Mouse (Mus musculus): ENCODE data around the gene Umps.

Gene Umps

DNA sequence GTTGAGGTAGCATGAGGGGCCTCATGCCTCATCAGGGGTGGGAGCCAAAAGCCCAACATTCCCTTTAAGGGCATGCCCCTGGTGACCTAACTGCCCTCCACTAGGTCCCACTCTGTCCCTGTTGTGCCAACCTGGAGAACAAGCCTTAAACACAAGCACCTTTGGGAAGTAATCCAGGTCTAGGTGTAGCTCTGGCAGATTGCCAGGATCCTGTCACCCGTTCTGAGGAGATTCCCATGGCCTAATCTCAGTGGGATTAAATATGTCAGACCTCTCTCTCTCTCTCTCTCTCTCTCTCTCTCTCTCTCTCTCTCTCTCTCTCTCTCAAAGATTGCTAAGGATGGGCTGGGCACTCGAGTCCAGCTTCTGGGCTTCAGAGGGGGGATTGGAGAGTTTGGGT is 35.2 kb downstream of the Umps start:
- no peak for DNase-seq (ENCODE audit: low read depth, low spot score)

DNA sequence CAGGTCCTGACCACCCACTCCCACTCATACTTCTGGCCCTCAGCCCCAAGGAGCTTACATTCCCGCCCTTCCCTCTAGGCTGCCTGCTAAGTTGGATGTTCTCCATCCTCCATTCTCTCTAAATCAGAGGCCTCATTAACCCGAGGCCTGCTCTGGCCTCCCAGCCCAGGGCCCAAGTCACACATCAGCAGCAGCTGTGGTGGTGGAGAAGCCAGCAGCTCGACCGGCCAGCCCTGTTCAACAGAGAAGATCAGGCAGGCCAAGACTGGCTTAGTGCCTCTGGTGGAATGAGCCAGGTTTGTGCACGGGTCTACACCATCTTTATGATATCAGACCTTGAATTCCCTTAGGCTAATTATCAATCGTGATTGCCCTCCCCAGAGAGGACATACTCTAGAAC is 36.1 kb downstream of the Umps start:
- no peak for DNase-seq (ENCODE audit: low read depth, low spot score)

- no peak for DNase-seq (ENCODE audit: low read depth, low spot score)
Observed at GRCm38 (mm10) chr16:33928788-33929462, 37.9 kb downstream of the Umps start.

DNA sequence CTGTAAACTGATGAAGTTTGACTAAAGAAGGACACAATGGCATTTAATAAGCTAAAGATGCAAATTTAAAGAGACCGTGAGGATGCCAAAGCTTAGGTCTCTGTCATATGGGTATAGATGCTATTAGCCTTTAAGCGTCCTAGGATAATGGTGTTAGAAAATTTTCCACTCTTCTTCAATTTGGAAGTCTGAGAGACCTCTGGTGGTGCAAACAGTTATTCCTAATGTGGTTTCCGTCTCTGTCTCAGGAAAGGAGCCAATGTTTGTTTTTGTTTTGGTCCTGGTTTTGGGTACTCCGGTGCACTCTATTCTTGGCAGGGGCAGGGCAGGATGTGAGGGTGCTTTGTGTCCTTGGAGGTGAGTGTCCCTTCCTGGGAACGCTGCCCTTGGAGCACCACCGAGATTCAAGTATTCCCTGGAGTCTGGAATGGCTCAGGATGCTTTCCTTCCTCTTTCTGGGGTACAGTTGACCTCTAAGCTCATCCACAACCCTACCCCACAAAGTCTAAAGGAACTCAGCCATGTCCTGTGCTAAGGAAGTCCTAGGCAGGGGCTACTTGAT is 39.5 kb downstream of the Umps start:
- DNase-seq (ENCODE audit: low read depth, low spot score) = no peak

DNA sequence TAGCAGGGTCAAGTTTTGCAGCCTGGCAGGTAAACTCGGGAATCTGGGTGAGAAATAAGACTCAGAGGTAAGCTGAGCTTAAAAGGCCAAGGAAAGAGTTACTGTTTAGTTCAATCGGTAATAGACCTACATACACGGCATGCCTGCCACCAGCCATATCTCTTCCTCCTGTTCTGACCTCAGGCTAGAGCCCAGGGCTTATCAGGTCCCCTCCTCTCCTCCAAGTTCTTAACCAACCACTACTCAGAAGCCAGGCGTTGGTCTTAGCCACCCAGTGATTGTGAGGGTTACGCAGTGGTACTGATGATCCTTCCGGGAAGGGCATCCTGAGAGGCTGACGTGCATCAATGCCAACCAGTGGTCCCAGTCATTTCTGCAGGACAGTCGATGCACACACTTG is 43.1 kb downstream of the Umps start:
- DNase-seq (ENCODE audit: low read depth, low spot score) = no peak

- no peak for DNase-seq (ENCODE audit: low read depth, low spot score)
Observed at GRCm38 (mm10) chr16:33923001-33923316, 43.9 kb downstream of the Umps start.

DNA sequence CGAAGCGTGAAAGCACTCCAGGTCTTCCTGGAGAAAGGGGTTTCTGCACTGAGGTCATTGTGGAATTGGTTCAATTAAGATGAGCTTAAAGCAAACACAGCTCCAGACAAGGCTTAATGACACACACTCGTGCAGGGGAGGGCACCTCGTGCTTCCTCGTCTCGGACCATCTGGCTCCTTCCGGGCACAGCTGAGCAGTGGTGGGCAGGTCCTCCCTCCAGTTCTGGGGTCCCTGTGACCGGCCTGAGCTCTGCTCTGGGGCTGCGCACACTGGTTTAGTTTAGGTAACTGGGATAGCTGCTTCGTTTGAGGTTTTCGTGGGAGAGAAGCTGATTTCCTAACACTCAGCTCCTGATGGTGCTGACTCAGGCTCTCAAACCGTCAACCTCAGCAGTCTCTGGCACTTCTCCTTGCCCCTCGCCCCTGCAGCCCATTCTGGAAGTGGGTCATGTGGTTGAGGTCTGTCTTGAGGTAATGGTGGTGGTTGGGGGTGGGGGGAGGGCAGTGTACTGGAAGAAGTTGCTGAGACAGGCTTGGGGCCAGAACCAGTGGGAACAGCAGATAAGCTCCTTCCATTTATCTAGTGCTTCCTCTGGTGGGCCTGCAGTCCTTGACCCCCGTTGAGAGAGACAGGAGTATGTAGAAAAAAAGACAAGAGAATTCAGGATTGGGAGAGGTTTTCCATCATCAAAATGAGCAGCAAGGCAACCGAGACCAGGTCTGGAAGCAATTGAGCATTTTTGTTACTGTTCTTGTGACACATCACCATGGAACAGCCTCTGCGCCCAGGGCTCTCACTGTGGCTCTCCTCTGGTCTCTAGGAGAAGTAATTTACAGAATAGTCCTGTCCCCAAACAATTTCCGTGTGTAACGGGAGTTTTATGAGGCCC is 44.5 kb downstream of the Umps start:
- DNase-seq (ENCODE audit: low read depth, low spot score) = no peak

DNA sequence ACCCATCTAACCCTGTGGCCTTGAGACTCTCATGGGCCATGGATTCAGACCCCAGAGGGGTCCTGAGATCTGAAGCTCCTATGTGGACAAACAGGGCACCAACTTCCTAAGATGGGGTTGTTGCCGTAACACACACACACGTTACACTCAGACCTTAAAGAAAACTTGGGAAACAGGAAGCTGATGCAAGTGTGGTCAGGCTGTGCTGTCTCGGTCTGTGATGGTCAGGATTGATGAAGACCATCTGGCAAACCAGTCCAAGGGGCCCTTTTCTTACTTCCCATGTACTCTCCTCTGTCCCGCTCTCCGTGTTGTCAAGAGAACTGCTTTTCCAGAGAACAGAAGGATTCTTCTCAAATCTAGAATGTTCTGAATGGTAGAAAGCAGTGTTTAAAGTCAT is 45.3 kb downstream of the Umps start:
- DNase-seq (ENCODE audit: low read depth, low spot score) = no peak

DNA sequence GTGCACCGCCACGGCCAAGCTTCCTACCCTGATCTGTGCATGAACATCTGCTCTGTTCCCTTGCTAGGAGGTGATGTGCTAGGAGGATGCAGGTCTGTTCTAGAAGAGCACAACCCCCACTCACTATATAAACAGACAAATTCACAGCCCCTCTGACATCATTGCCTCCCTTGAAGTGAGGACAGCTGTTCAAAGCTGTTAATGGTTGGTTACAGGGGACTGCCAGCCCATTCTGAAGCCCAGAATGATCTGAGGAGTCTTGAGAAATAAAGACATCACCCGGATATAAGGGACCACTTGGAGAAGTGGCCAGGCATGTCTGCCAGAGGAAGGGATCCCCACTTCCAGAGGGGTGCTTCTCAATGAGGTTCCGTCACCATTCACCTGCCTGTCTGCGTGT is 48.9 kb downstream of the Umps start:
- no peak for DNase-seq (ENCODE audit: low read depth, low spot score)

GRCm38 (mm10) chr16:33917390-33917789 is 49.4 kb downstream of the Umps start:
- no peak for DNase-seq (ENCODE audit: low read depth, low spot score)

- DNase-seq (ENCODE audit: low read depth, low spot score) = no peak
Observed at GRCm38 (mm10) chr16:33916473-33917251, 50.2 kb downstream of the Umps start.

DNA sequence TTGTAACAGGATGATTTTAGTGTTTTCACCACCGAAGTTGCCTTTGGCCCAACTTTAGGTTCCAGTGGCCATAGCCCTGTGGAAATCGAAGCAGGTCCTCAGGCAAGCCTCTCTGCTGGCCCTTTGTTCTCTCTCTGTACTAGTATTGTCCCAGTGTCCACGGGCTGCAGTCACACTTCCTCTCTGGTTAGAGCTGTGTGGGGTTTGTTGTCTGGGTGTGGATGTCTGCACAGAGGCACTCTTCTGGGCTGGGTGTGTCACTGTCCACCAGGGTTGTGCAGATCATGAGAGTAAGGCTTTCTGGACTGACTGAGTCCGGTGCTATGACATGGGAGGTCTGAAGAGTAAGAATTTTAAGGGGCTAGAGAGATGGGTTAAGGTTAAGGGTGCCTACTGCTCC is 51.8 kb downstream of the Umps start:
- DNase-seq (ENCODE audit: low read depth, low spot score) = no peak

GRCm38 (mm10) chr16:33908239-33908638 is 58.6 kb downstream of the Umps start:
- DNase-seq (ENCODE audit: low read depth, low spot score) = no peak
